Mouse (Mus musculus) hindbrain, embryonic 14.5 days (tissue): ENCODE data around the gene 4930447C04Rik. TPM values are rescaled to one million over a fixed set of nuclear protein-coding genes. Genes with fewer than 3 reads are reported as not detected.
A peak's percentile ranks its signal among the peaks of the same experiment; 100 is the strongest.

ENCODE experiments used
- ATAC-seq: fragments of 200-750 bp; cut with Nextera tagmentation; 2 replicates; pipeline ENCODE4 v1.8.0; 2017; ENCODE audit warnings: moderate number of reproducible peaks, mild to moderate bottlenecking, moderate TSS enrichment, moderate library complexity; ENCODE audit not compliant: low FRiP score
- DNase-seq: peaks from one replicate; pipeline ENCODE4 v3.0.0-alpha.2; 2015; ENCODE audit warnings: low spot score
- H3K27ac ChIP-seq: fragments of 300-500 bp; sonication (generic); 2 replicates; pipeline ENCODE4 v1.5.1; 2014; ENCODE audit warnings: mild to moderate bottlenecking, moderate library complexity
- H3K27me3 ChIP-seq: fragments of 300-500 bp; sonication (generic); 2 replicates; pipeline ENCODE4 v1.6.1; 2014; ENCODE audit warnings: mild to moderate bottlenecking, low read length, mixed read lengths; ENCODE audit not compliant: control insufficient read depth, insufficient read depth
- H3K36me3 ChIP-seq: fragments of 300-500 bp; sonication (generic); replicated peaks from 2 replicates; pipeline ENCODE4 v1.6.1; 2014; ENCODE audit not compliant: control insufficient read depth, insufficient read depth
- H3K4me1 ChIP-seq: fragments of 300-500 bp; sonication (generic); replicated peaks from 2 replicates; pipeline ENCODE4 v1.6.1; 2014; ENCODE audit warnings: antibody characterized with exemption, low read length, mixed read lengths; ENCODE audit not compliant: control insufficient read depth, insufficient read depth
- H3K4me2 ChIP-seq: fragments of 300-500 bp; sonication (generic); replicated peaks from 2 replicates; pipeline ENCODE4 v1.6.1; 2014; ENCODE audit warnings: mild to moderate bottlenecking, moderate library complexity
- H3K4me3 ChIP-seq: fragments of 300-500 bp; sonication (generic); replicated peaks from 2 replicates; pipeline ENCODE4 v1.5.1; 2014; ENCODE audit warnings: mild to moderate bottlenecking, low read length
- H3K9ac ChIP-seq: fragments of 300-500 bp; sonication (generic); 2 replicates; pipeline ENCODE4 v1.6.1; 2014
- H3K9me3 ChIP-seq: fragments of 300-500 bp; sonication (generic); 2 replicates; pipeline ENCODE4 v1.6.1; 2016; ENCODE audit warnings: low read length; ENCODE audit not compliant: control insufficient read depth
- WGBS: fragments of 180-500 bp; shearing (Covaris S2); extraction: QIAGEN DNeasy Blood & Tissue Kit; methylation state at CpG from one replicate; pipeline ENCODE4 v1.1.7; 2014; 5-methylcytosine and 5-hydroxymethylcytosine counted together
- polyA plus RNA-seq: library from polyadenylated mRNA; unstranded; fragments of >200 nt; fragmentation: Nextera tagmentation; extraction: Ambion mirVana; gene quantifications from 2 replicates; pipeline ENCODE4 v1.2.1, GENCODE M21; 2014

4930447C04Rik gene
- polyA plus RNA-seq, 1 experiment from 2014 or later, result 6.1 TPM

DNA sequence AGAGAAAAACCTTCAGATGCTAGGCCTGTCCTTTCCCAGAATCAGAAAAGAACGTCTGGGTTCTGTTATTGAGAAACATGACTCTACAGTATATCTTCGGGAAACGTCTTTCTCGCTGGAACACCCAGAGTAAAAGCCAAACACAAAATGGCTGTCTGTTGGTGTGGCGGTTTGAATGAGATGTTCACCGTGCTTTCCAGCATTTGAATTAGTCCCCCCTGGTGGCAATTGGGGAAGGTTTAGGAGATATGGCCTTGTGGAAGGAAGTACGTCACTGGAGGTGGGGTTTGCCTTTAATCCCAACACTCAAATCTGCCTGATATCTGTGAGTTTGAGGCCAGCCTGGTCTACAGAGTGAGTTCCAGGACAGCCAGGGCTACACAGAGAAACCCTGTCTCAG is 27.0 kb upstream of the 4930447C04Rik start:
- Histone ChIP-seq H3K9me3 (no peaks in the 10 kb centered on the region), H3K36me3 (no peaks in the 10 kb centered on the region), H3K9ac (no peak overlapping the region), H3K4me3 (no peak overlapping the region), H3K4me2 (no peak overlapping the region), H3K27ac (no peak overlapping the region), H3K27me3 (peaks cover 34% of the 10 kb centered on the region), H3K4me1 (no peaks in the 10 kb centered on the region)
- DNase-seq (no peak), ATAC-seq (no peak)
- WGBS, result 86% methylated on average over 7 of the region's 7 CpGs

- H3K4me3 ChIP-seq, result no peak overlapping the region
- no peaks in the 10 kb centered on the region for H3K4me1 ChIP-seq
- no peak overlapping the region for H3K4me2 ChIP-seq
- no peak overlapping the region for H3K9ac ChIP-seq
- H3K9me3 ChIP-seq, result no peaks in the 10 kb centered on the region
- H3K27ac ChIP-seq, result no peak overlapping the region
- peaks cover 15% of the 10 kb centered on the region for H3K27me3 ChIP-seq
- WGBS, result 40% methylated on average over 6 of the region's 6 CpGs
- no peak for DNase-seq
- ATAC-seq, result no peak
- H3K36me3 ChIP-seq, result no peaks in the 10 kb centered on the region
Measured at GRCm38 (mm10) chr12:72962761-72963160, 22.2 kb upstream of the 4930447C04Rik start.

GRCm38 (mm10) chr12:72958446-72958845 is 17.9 kb upstream of the 4930447C04Rik start:
- Histone ChIP-seq H3K4me2 (no peak overlapping the region), H3K4me3 (no peak overlapping the region), H3K36me3 (no peaks in the 10 kb centered on the region), H3K9me3 (no peaks in the 10 kb centered on the region), H3K27me3 (peaks cover 43% of the 10 kb centered on the region), H3K9ac (no peak overlapping the region), H3K27ac (no peak overlapping the region), H3K4me1 (no peaks in the 10 kb centered on the region)
- no peak for DNase-seq
- no peak for ATAC-seq
- 91% methylated on average over 3 of the region's 3 CpGs for WGBS

DNA sequence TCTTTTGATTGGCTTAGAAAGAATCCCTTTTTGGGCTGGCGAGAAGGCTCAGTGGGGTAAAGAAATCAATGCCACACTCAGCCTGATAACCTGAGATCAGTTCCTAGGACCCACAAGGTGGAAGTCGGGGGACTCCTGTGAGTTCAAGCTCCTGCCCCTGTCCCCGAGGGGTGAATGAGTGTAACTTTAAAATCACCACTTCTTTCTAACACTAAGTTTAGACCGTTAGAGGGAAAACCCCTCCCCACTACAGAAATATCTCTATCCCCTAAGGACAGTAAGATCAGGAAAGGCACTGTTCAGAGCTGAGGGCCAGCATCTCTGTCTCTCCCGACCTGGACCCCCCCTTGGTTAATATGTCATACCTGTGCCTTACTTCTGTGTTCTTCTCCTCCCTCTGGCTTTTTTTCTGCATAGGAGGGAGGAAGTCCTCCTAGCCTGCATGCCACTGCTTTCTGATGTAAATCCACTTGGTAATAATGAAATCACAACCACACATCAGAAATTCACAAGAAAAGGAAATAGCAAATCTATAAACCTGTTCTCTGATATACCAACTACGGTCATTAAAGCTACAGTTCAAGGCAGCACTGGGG is 17.4 kb upstream of the 4930447C04Rik start:
- Histone ChIP-seq H3K27ac (no peak overlapping the region), H3K9me3 (no peaks in the 10 kb centered on the region), H3K9ac (no peak overlapping the region), H3K4me2 (no peak overlapping the region), H3K4me1 (no peaks in the 10 kb centered on the region), H3K36me3 (no peaks in the 10 kb centered on the region), H3K4me3 (no peak overlapping the region), H3K27me3 (peaks cover 48% of the 10 kb centered on the region)
- WGBS, result 78% methylated on average over 6 of the region's 6 CpGs
- ATAC-seq, result no peak
- no peak for DNase-seq

DNA sequence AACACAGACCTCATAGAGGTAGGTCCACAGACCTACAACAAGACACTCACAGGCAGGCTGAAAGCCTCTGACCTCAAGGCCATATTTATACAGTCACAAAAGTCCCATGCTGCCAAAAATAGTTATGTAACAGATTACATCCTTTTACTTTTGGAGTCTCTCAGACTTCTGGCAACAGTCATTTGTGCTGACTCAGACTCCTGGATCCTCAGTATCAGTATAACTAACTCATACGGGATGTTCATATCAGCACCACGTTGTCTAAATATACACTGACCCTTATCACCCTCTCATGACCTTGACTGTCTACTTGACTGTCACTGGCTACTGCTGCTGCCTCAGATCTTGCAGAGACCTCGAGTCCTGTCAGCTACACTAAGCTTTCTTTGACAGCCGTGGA is 14.3 kb upstream of the 4930447C04Rik start:
- WGBS, result 80% methylated on average over 4 of the region's 4 CpGs
- Histone ChIP-seq H3K4me3 (no peak overlapping the region), H3K9ac (no peak overlapping the region), H3K4me2 (no peak overlapping the region), H3K4me1 (no peaks in the 10 kb centered on the region), H3K9me3 (no peaks in the 10 kb centered on the region), H3K27ac (no peak overlapping the region), H3K27me3 (peaks cover 77% of the 10 kb centered on the region), H3K36me3 (no peaks in the 10 kb centered on the region)
- ATAC-seq (no peak), DNase-seq (no peak)

- Histone ChIP-seq H3K9me3 (no peaks in the 10 kb centered on the region), H3K27me3 (peaks cover 88% of the 10 kb centered on the region)
Measured at GRCm38 (mm10) chr12:72953858-72954257, 13.3 kb upstream of the 4930447C04Rik start.

GRCm38 (mm10) chr12:72953089-72953488 is 12.5 kb upstream of the 4930447C04Rik start:
- Histone ChIP-seq H3K9ac (no peak overlapping the region), H3K27ac (no peak overlapping the region), H3K36me3 (no peaks in the 10 kb centered on the region), H3K4me2 (no peak overlapping the region), H3K27me3 (peaks cover 94% of the 10 kb centered on the region), H3K4me3 (no peak overlapping the region), H3K9me3 (no peaks in the 10 kb centered on the region), H3K4me1 (no peaks in the 10 kb centered on the region)
- WGBS, result 86% methylated on average over 5 of the region's 5 CpGs
- no peak for ATAC-seq
- no peak for DNase-seq

More at GRCm38 (mm10) chr12:72953858-72954257, 13.3 kb upstream of the 4930447C04Rik start:
- H3K9ac ChIP-seq, result no peak overlapping the region
- H3K4me2 ChIP-seq, result no peak overlapping the region
- no peak overlapping the region for H3K27ac ChIP-seq
- ATAC-seq, result no peak
- no peaks in the 10 kb centered on the region for H3K36me3 ChIP-seq
- 80% methylated on average over 5 of the region's 5 CpGs for WGBS
- no peaks in the 10 kb centered on the region for H3K4me1 ChIP-seq
- H3K4me3 ChIP-seq, result no peak overlapping the region
- no peak for DNase-seq

DNA sequence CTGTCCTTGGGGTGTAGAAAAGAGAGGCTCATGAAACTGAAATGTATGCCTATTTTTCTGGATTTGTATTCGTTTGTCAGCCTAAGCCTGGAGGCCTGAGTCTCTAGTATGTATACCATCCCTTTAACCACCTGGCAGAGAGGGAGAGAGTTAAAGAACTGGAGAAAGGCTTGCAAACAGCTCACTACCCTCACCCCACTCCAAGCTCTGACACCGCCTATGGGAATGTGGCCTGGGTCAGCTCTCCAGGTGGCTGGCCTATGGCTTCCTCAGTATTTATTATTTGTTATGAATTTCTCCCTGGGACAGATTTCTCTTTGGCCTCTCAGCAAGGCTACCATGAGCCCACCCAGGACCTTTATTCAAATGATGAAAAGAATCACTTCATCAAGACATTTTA is 6.8 kb upstream of the 4930447C04Rik start:
- no peak for ATAC-seq
- peaks cover 94% of the 10 kb centered on the region for H3K27me3 ChIP-seq
- no peak for DNase-seq
- no peaks in the 10 kb centered on the region for H3K4me1 ChIP-seq
- no peaks in the 10 kb centered on the region for H3K9me3 ChIP-seq
- H3K4me2 ChIP-seq, result no peak overlapping the region
- H3K4me3 ChIP-seq, result no peak overlapping the region
- H3K27ac ChIP-seq, result no peak overlapping the region
- H3K9ac ChIP-seq, result no peak overlapping the region
- no peaks in the 10 kb centered on the region for H3K36me3 ChIP-seq
- WGBS, result 15% methylated on average over 2 of the region's 2 CpGs

GRCm38 (mm10) chr12:72946805-72947204 is 6.2 kb upstream of the 4930447C04Rik start:
- no peaks in the 10 kb centered on the region for H3K36me3 ChIP-seq
- H3K9ac ChIP-seq, result no peak overlapping the region
- H3K4me3 ChIP-seq, result no peak overlapping the region
- DNase-seq, result no peak
- no peak overlapping the region for H3K27ac ChIP-seq
- no peak overlapping the region for H3K4me2 ChIP-seq
- ATAC-seq, result no peak
- peaks cover 95% of the 10 kb centered on the region for H3K27me3 ChIP-seq
- no peaks in the 10 kb centered on the region for H3K4me1 ChIP-seq
- H3K9me3 ChIP-seq, result no peaks in the 10 kb centered on the region

- Histone ChIP-seq H3K9ac (no peak overlapping the region), H3K27me3 (peaks cover 95% of the 10 kb centered on the region), H3K27ac (no peak overlapping the region), H3K4me1 (no peaks in the 10 kb centered on the region), H3K36me3 (no peaks in the 10 kb centered on the region), H3K4me3 (0 out of 2 replicates have a peak overlapping the region, but pooled peaks have one; percentile 24), H3K9me3 (no peaks in the 10 kb centered on the region), H3K4me2 (no peak overlapping the region)
- DNase-seq (no peak), ATAC-seq (no peak)
- WGBS, result 2% methylated on average over 8 of the region's 8 CpGs
Measured at GRCm38 (mm10) chr12:72946064-72946395, 5.5 kb upstream of the 4930447C04Rik start.
